Mouse (Mus musculus): ENCODE data around the gene Setdb2. TPM values are rescaled to one million over a fixed set of nuclear protein-coding genes. Genes with fewer than 3 reads are reported as not detected.
A peak's percentile ranks its signal among the peaks of the same experiment; 100 is the strongest.
"Not testable (repeated sequence)": the region's sequence is repeated elsewhere in the genome, so short reads cannot be mapped to it uniquely, and the experiment has no call there.

Setdb2 gene
- 1 to 10 TPM; 5.6 to 9.9 (median 7.4) TPM for total RNA-seq (2022)

- peak; percentile 95 for DNase-seq
Measured at GRCm38 (mm10) chr14:59440558-59441471, at the start of gene Setdb2, which contains the start of gene Cab39l. Gene Setdb2 (minus strand): TSS chr14:59440884. Gene Cab39l (plus strand): TSS chr14:59440972.

DNA sequence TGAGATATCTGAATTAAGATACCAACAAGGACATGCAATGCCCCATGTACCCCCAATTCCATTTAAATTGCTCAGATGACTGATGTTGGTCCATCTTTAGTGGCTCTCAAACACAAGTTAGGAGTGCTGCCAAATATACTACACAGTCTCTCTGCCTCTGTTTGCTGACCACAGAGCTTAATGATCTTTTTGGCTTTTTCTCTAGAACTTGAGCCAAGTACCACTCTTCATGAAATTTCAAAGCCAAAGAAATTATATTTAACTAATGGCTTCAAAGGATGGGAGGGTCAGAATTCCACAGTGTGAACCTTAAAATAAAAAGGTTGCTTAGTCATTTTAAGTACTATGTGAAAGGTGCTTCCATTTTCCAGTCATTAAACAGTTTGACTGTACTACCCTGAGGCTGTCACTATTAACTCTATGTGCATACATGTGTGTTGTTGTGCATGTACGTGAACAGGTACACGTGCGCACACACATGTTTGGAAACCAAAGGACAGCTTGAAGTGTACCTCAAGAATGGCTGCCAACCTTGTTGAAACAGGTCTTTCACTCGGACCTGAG is 44.6 kb upstream of the Setdb2 start:
- no peak for DNase-seq

GRCm38 (mm10) chr14:59478699-59479098 is 38.0 kb upstream of the Setdb2 start:
- DNase-seq, result peak; percentile 8

GRCm38 (mm10) chr14:59470781-59471180 is 30.1 kb upstream of the Setdb2 start:
- DNase-seq, result no peak

- no peak for DNase-seq
Measured at GRCm38 (mm10) chr14:59467798-59468197, 27.1 kb upstream of the Setdb2 start.

- no peak for DNase-seq
Measured at GRCm38 (mm10) chr14:59466503-59466902, 25.8 kb upstream of the Setdb2 start.

GRCm38 (mm10) chr14:59447981-59448380 is 7.3 kb upstream of the Setdb2 start:
- DNase-seq, result no peak

DNA sequence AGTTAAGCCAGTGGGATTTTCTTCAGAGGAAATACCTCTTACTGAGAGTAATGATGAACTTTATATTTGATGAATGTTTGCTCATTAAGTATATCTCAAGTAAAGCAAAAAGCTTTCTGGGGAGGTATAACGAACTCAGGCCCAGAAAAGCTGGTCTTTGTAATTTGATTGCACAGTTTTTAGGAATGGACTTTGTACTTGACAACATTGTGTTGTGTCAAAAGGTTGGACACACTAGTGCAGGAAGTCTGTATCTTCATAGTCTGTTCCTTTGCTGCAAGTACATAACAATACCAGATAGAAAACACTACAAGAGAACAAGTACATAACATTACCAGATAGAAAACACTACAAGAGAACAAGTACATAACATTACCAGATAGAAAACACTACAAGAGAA is 4.7 kb upstream of the Setdb2 start:
- no peak for DNase-seq

DNA sequence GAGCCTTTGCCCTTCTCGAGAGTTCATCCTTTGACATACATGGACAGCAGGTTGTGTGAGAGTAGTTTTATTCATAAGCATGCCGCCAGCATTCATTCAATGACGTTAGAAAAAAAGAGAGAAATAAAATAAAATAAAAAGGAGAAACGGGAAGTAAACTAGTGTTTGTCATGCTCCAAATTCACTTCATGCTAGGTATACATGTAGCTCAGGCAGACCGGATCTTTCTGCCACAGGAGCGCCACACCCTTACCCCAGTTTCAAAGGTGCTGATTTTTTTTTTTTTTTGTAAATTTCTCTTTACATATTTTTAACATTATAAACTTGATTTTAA is 755 bp upstream of the Setdb2 start:
- DNase-seq, result no peak

- DNase-seq, result no peak
Measured at GRCm38 (mm10) chr14:59440039-59440438, 645 bp downstream of the Setdb2 start.

GRCm38 (mm10) chr14:59438505-59438904 is 2.2 kb downstream of the Setdb2 start:
- no peak for DNase-seq

DNA sequence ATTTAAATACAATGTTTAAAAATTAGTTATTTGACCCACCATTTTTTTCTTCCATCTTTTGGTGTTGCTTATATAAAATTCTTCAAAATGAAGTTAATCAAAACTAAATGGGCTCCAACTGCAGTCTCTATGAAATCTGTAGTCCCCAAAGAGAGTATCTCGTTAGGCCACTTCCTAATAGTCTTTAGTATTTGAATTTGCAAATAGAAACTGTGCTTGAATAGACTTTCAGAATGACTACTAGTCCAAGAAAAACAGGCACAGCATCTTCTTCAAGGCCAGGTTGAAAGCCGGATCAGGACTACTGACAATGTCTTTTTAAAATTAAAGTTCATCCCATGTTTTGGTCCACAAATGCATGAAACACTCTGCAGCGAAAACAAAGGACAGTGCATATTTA is 3.3 kb downstream of the Setdb2 start:
- DNase-seq, result no peak

- DNase-seq, result no peak
Measured at GRCm38 (mm10) chr14:59435206-59435605, 5.5 kb downstream of the Setdb2 start.

DNA sequence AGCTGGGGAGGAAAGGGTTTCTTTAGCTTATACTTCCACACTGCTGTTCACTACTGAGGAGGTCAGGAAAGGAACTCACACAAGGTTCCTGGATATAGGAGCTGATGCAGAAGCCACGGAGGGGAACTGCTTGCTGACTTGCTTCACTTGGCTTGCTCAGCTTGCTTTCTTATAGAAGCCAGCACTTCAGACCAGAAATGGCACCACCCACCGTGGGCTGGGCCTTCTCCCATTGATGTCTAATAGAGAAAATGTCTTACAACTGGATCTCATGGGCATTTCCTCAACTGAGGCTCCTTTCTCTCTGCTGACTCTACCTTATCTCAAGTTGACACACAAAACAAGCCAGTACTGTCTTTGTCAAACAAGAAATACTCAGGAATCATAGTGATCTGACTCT is 6.8 kb downstream of the Setdb2 start:
- no peak for DNase-seq

GRCm38 (mm10) chr14:59430556-59430955 is 10.1 kb downstream of the Setdb2 start:
- DNase-seq, result no peak

DNA sequence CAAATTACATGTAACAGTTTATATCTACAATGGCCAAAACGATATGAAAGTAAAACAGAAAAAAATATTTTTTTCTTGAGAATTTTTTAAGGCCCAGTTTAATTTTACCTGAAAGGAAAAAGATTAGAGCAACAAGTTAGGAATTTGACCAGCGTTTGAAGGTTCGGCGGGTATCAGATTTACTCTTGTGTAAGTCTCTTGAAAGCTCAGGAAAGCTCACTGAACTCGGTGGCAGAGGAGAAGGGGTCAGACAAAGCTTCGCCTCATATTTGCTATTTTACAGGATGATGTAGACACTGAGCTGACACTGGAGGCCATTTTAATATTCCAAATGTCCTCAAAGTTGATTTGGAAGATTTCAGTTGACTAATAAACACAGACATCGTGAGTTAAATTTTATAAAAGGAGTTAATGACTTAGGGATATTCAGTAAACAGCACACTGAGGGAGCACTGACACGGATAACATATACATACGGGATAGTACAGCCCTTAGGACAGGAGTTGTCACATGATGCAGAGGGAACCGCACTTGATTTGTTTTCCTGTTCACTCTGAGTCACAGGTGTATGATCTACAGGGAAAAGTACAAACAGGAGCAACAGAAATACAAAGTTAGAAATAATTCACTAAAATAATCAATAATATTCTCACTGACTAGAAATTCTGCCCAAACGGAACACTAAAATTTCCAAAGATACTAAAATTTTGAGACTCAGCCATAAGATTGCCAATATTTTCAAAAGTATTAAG is 17.6 kb downstream of the Setdb2 start:
- DNase-seq, result no peak

- no peak for DNase-seq
Measured at GRCm38 (mm10) chr14:59418171-59418570, 22.5 kb downstream of the Setdb2 start.

DNA sequence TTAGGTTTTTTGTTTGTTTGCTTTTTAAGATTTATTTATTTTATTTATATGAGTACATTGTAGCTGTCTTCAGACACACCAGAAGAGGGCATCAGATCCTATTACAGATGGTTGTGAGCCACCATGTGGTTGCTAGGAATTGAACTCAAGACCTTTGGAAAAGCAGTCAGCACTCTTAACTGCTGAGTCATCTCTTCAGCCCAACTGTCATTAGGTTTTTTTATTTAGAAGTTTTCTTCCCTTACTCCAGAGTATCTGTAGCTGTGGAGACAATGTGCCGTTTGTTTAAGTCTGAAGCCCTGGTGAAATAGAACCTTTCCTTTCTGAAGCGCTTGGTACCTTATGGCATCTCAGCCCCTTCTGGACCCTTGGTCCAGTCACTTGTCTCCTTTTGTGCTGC is 25.7 kb downstream of the Setdb2 start:
- not testable (repeated sequence) for DNase-seq

- no peak for DNase-seq
Measured at GRCm38 (mm10) chr14:59396999-59397398, 43.7 kb downstream of the Setdb2 start.

GRCm38 (mm10) chr14:59395281-59395680 is 45.4 kb downstream of the Setdb2 start, which contains the start of gene Phf11c:
Gene Phf11c (minus strand): TSS chr14:59395381.
- DNase-seq, result no peak

- not testable (repeated sequence) for DNase-seq
Measured at GRCm38 (mm10) chr14:59390181-59390580, 50.5 kb downstream of the Setdb2 start.

DNA sequence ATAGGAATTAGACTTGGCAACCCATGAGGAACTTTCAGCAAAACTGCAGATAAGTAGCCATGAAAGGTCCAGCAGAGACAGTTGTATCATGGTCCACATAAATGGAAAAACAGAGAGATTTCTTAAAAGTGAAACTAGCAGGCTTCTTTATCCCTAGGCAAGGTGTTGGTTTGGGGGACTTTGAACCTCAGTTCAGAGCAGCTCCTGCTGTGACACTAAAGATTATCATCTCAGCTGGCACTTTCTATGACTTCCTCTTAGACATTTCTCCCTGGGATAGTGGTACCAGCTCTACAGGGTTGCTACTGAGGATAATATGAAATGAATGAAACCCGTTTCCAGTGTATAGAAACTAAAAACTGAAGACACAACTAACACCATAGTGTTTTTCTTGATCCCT is 51.2 kb downstream of the Setdb2 start:
- no peak for DNase-seq
